Mouse (Mus musculus): ENCODE results near the gene Ift80. TPM values are rescaled to one million over a fixed set of nuclear protein-coding genes. Genes with fewer than 3 reads are reported as not detected.

Ift80 gene
- total and polyA plus RNA-seq, 3 experiments: 10.8 to 13.8 (median 11.5) TPM

DNA sequence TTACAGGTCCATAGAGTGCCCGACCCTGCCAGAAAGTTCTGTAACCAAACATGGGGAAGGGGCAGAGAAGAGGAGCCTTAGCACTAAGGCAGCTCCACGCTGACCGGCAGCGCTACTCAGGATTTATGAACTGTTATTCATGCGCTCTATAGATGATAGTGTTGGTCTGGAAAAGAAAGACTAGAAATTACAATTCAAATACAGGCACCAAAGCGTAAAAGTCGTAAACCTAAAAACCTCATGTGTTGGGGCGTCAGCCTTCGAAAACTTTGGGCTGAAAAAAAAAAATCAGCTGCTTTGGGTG is 41.0 kb upstream of the Ift80 start:
- Histone ChIP-seq H3K4me1 (ENCODE audit: control insufficient read depth in 1 of 2, insufficient read depth in 2 of 2) (peaks cover 0 to 7% of the 10 kb centered on the region in 2 experiments; a peak in 2 of 4 replicates), H3K4me3 (replicated peaks in 1 of 3; ENCODE audit: low read depth in 2 of 3, low read length in 2 of 3, poor library complexity in 1 of 3) (peak overlapping the region; percentile 34 to 84 (median 66)), H3K27me3 (replicated peaks) (no peaks in the 10 kb centered on the region), H3K27ac (ENCODE audit: insufficient read depth, low read depth) (no peak overlapping the region), H3K79me2 (replicated peaks; ENCODE audit: control insufficient read depth, extremely low read depth, insufficient read depth, poor library complexity, severe bottlenecking) (peaks cover 15% of the 10 kb centered on the region), H3K9ac (ENCODE audit: insufficient read depth, low read depth) (no peak overlapping the region), H3K9me3 (replicated peaks; ENCODE audit: low read length) (no peaks in the 10 kb centered on the region), H3K4me2 (ENCODE audit: insufficient read depth, low read depth, poor library complexity, severe bottlenecking) (no peak overlapping the region), H3K36me3 (replicated peaks in 1 of 2; ENCODE audit: control insufficient read depth in 1 of 2, insufficient read depth in 1 of 2, low read length in 1 of 2) (peaks cover 0 to under 1% of the 10 kb centered on the region in 2 experiments)
- TF ChIP-seq HCFC1 (IDR thresholded peaks at IDR 0.05; ENCODE audit: low read depth, low read length) (no peak), JUND (conservative IDR thresholded peaks at IDR 0.05; ENCODE audit: low read depth, low read length) (no peak), ELF1 (IDR thresholded peaks at IDR 0.05; ENCODE audit: low read depth, low read length) (no peak), RCOR1 (conservative IDR thresholded peaks at IDR 0.05; ENCODE audit: low read depth, low read length) (no peak), MAZ (IDR thresholded peaks at IDR 0.05; ENCODE audit: low read depth, low read length) (no peak), E2F4 (IDR thresholded peaks at IDR 0.05; ENCODE audit: insufficient replicate concordance, low read depth, low read length) (no peak), USF1 (IDR thresholded peaks at IDR 0.05; ENCODE audit: low read depth, low read length) (no peak), UBTF (IDR thresholded peaks at IDR 0.05; ENCODE audit: low read depth, low read length) (no peak), TBP (conservative IDR thresholded peaks at IDR 0.05; ENCODE audit: low read depth, low read length) (no peak), PAX5 (IDR thresholded peaks at IDR 0.05; ENCODE audit: low read length) (no peak), ZC3H11A (IDR thresholded peaks at IDR 0.05; ENCODE audit: low read depth, low read length) (no peak), TCF12 (IDR thresholded peaks at IDR 0.05; ENCODE audit: low read depth, low read length) (no peak), NELFE (IDR thresholded peaks at IDR 0.05; ENCODE audit: low read depth, low read length) (no peak), EP300 (IDR thresholded peaks at IDR 0.05; ENCODE audit: low read length) (no peak), POLR2A (IDR thresholded peaks at IDR 0.05; ENCODE audit: low read depth, low read length) (no peak)
- dilution Hi-C loops (cut with MboI; ENCODE audit: extremely low pct_ligation_motif_present, extremely low pct_unique_long_range_greater_than_20kb, low sequenced_read_pairs): no loop called here
- in situ Hi-C loops (cut with MboI; ENCODE audit: low pct_ligation_motif_present, low pct_unique_long_range_greater_than_20kb, low sequenced_read_pairs): no loop called here
- DNase-seq (ENCODE audit: extremely low read depth): no peak

DNA sequence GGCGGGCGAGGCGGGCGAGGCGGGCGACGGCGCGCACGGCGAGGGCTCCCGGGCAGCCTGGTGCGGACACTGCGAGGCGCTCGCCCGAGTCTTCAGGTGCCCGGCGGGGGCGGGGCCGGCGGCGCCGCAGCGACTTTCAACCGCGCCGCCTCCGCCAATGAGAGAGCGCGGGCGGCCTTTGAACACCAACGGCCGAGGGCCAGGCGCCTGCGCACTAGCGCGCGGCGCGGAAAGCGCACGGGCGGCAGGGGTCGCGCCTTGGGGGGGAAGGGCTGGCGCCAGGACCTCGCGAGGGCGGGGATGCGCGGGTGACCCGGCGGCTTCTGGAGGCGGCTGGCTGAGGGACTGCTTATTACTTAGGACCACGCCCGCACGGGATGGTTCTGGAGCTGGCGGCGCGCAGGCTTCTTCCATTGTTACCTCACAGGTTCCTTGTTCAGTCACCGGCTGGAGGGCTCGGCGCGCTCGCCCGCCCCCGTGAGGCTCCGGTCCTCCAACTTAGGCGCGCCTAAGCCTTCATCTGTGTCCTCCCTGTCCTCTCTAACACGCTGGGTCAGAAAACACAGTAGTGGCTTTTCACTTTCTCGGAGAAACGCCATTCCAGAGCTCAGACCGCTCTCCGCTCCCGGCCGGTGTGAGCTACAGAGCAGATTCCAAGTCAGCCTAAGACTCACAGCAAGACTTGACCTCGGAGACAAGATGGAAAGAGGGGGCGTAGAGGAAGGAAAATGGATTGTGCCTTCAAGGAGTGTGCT is 40.5 kb upstream of the Ift80 start, which contains the start of gene Trim59:
TSS of gene Trim59 (minus strand) at position 111 of the 755 bp plus-strand sequence.
- H3K9me3 ChIP-seq (replicated peaks; ENCODE audit: low read length): peaks cover 3% of the 10 kb centered on the region
- peak within 1 kb of the TSS; percentile 63; the same call in 1 of the 2 replicates for H3K4me2 ChIP-seq (ENCODE audit: insufficient read depth, low read depth, poor library complexity, severe bottlenecking)
- H3K27me3 ChIP-seq (replicated peaks): no peaks in the 10 kb centered on the region
- H3K27ac ChIP-seq (ENCODE audit: insufficient read depth, low read depth): no peak within 1 kb of the TSS
- peaks cover 19% of the 10 kb centered on the region for H3K79me2 ChIP-seq (replicated peaks; ENCODE audit: control insufficient read depth, extremely low read depth, insufficient read depth, poor library complexity, severe bottlenecking)
- peaks cover 3 to 5% of the 10 kb centered on the region in 2 experiments for H3K36me3 ChIP-seq (replicated peaks in 1 of 2; ENCODE audit: control insufficient read depth in 1 of 2, insufficient read depth in 1 of 2, low read length in 1 of 2)
- H3K4me1 ChIP-seq (ENCODE audit: control insufficient read depth in 1 of 2, insufficient read depth in 2 of 2): peaks cover 0 to 10% of the 10 kb centered on the region in 2 experiments; a peak in 2 of 4 replicates
- peak within 1 kb of the TSS; percentile 31 for H3K9ac ChIP-seq (ENCODE audit: insufficient read depth, low read depth)
- TF ChIP-seq MYC (IDR thresholded peaks at IDR 0.05; ENCODE audit: low read depth, low read length) (no peak), PAX5 (IDR thresholded peaks at IDR 0.05; ENCODE audit: low read length) (no peak), NELFE (IDR thresholded peaks at IDR 0.05; ENCODE audit: low read depth, low read length) (peak; percentile 63), TBP (conservative IDR thresholded peaks at IDR 0.05; ENCODE audit: low read depth, low read length) (0 out of 2 replicates have a peak, but pooled peaks have one; percentile 47), CHD2 (IDR thresholded peaks at IDR 0.05; ENCODE audit: low read length) (peak; percentile 80), MXI1 (IDR thresholded peaks at IDR 0.05; ENCODE audit: low read depth, low read length) (no peak), UBTF (IDR thresholded peaks at IDR 0.05; ENCODE audit: low read depth, low read length) (peak; percentile 18; the same call in 1 of the 2 replicates), SIN3A (IDR thresholded peaks at IDR 0.05; ENCODE audit: low read length) (no peak), RCOR1 (conservative IDR thresholded peaks at IDR 0.05; ENCODE audit: low read depth, low read length) (no peak), EP300 (IDR thresholded peaks at IDR 0.05; ENCODE audit: low read length) (no peak), ZMIZ1 (IDR thresholded peaks at IDR 0.05; ENCODE audit: low read depth, low read length) (peak; percentile 49; the same call in 1 of the 2 replicates), HCFC1 (IDR thresholded peaks at IDR 0.05; ENCODE audit: low read depth, low read length) (0 out of 2 replicates have a peak, but pooled peaks have one; percentile 15), TCF12 (IDR thresholded peaks at IDR 0.05; ENCODE audit: low read depth, low read length) (peak; percentile 35; the same call in 1 of the 2 replicates), NRF1 (IDR thresholded peaks at IDR 0.05; ENCODE audit: low read depth, low read length) (peak; percentile 87), BHLHE40 (IDR thresholded peaks at IDR 0.05; ENCODE audit: low read depth, low read length) (peak; percentile 61), ZKSCAN1 (IDR thresholded peaks at IDR 0.05; ENCODE audit: borderline replicate concordance, low read depth, low read length) (no peak), POLR2A (IDR thresholded peaks at IDR 0.05; ENCODE audit: low read depth, low read length) (peak; percentile 52), MAX (IDR thresholded peaks at IDR 0.05; ENCODE audit: low read length) (no peak; the same call in 1 of the 2 replicates), KAT2A (IDR thresholded peaks at IDR 0.05; ENCODE audit: insufficient replicate concordance, low read length) (0 out of 2 replicates have a peak, but pooled peaks have one; percentile 26)
- peak within 1 kb of the TSS; percentile 66 to 93 (median 84) for H3K4me3 ChIP-seq (replicated peaks in 1 of 3; ENCODE audit: low read depth in 2 of 3, low read length in 2 of 3, poor library complexity in 1 of 3)
- DNase-seq (ENCODE audit: extremely low read depth): peak; percentile 85
- in situ Hi-C loops (cut with MboI; ENCODE audit: low pct_ligation_motif_present, low pct_unique_long_range_greater_than_20kb, low sequenced_read_pairs) (no loop called here), dilution Hi-C loops (cut with MboI; ENCODE audit: extremely low pct_ligation_motif_present, extremely low pct_unique_long_range_greater_than_20kb, low sequenced_read_pairs) (no loop called here)
